Mouse (Mus musculus): ENCODE data around the gene Pus7l.

GRCm38 (mm10) chr15:94583153-94583552 lies 39.8 kb upstream of the Pus7l start:
- TF ChIP-seq CTCF (IDR thresholded peaks at IDR 0.05; ENCODE audit: insufficient read depth, low read depth, low read length): no peak
- no peak for TF ChIP-seq POLR2A (IDR thresholded peaks at IDR 0.05; ENCODE audit: insufficient read depth, low read depth, low read length)
